Mouse (Mus musculus): Measurements from ENCODE around the gene Grb2.
A peak's percentile ranks its signal among the peaks of the same experiment; 100 is the strongest.

Grb2 gene

GRCm38 (mm10) chr11:115627705-115628464, 80.5 kb downstream of the Grb2 start, which contains the start of gene Slc25a19:
Slc25a19 (minus strand) TSS chr11:115628295.
- DNase-seq (ENCODE audit: low spot score in 2 of 2), result peak; percentile 99

- no peak for DNase-seq (ENCODE audit: low spot score in 2 of 2)
Observed at GRCm38 (mm10) chr11:115626824-115627616, 81.4 kb downstream of the Grb2 start.

- DNase-seq (ENCODE audit: low spot score in 2 of 2), result no peak
Observed at GRCm38 (mm10) chr11:115625877-115626276, 82.5 kb downstream of the Grb2 start.

DNA sequence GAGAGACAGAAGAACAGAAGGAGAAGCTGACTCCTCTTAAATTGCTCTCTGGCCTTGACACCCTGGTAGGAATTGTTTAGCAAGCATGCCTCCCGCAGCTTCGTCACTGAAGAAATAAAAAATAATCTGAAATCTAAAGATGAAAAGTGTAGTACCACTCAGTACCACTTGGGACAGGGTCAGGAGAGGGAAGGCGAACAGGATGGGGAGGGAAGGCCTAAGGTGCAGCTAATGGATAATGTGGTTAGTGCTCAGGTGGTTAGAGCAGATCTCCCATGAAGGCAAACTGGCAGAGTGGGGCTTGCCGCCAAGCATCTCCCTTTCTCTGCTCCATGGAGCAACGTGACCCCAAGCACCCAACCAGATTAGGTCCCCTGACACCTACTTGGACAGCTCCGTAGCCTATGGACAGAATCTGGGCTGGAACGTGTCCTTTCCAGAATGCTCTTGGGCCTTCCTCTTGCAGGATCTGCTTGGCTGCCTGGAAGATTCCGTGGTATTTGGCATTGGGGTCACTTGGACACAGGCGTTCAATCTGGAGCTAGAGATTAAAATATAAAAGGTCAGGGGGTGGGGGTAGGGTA, 84.8 kb downstream of the Grb2 start:
- DNase-seq (ENCODE audit: low spot score in 2 of 2), result no peak

GRCm38 (mm10) chr11:115619949-115620348, 88.4 kb downstream of the Grb2 start:
- no peak for DNase-seq (ENCODE audit: low spot score in 2 of 2)

GRCm38 (mm10) chr11:115618732-115619516, 89.5 kb downstream of the Grb2 start:
- DNase-seq (ENCODE audit: low spot score in 2 of 2), result no peak

- DNase-seq (ENCODE audit: low spot score in 2 of 2), result no peak
Observed at GRCm38 (mm10) chr11:115618001-115618400, 90.4 kb downstream of the Grb2 start.

- DNase-seq (ENCODE audit: low spot score in 2 of 2), result no peak
Observed at GRCm38 (mm10) chr11:115616893-115617292, 91.5 kb downstream of the Grb2 start.

DNA sequence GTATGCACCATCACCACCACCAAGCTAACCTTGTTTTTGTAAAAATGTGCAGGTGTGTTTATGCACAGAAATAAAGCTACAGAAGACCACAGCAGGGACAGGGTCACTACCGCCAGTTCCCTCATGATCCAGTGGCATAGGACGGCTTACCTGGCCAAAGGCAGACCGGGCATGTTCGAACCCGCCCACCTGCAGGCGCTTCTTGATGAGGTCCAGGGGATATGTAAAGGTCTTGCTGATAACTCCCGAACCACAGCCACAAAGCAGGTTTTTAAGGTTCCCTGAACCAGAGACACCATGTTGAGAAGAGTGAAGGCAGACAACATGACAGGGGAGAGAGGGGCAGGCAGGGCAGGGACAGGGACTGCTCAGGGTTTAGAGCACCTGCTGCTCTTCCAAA, 92.0 kb downstream of the Grb2 start:
- no peak for DNase-seq (ENCODE audit: low spot score in 2 of 2)

DNA sequence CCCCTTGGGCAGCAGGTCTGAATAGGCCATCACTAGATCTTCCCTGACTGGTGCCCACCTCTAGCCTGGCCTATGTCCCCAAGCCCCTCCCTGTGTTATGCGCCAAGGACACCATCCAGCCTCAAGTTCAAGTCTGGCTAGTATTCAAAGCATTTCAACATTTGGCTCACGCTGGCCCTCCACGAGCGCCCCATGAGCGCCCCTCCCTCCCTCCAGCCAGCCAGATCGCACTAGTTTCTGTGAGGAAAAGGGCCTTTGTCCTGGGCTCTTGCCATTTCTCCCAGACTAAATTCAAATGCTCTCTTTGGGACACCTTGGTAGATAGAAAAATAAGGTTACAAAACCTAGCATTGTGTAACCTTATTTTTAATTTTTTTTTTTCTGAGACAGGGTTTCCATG, 92.5 kb downstream of the Grb2 start:
- DNase-seq (ENCODE audit: low spot score in 2 of 2), result no peak

DNA sequence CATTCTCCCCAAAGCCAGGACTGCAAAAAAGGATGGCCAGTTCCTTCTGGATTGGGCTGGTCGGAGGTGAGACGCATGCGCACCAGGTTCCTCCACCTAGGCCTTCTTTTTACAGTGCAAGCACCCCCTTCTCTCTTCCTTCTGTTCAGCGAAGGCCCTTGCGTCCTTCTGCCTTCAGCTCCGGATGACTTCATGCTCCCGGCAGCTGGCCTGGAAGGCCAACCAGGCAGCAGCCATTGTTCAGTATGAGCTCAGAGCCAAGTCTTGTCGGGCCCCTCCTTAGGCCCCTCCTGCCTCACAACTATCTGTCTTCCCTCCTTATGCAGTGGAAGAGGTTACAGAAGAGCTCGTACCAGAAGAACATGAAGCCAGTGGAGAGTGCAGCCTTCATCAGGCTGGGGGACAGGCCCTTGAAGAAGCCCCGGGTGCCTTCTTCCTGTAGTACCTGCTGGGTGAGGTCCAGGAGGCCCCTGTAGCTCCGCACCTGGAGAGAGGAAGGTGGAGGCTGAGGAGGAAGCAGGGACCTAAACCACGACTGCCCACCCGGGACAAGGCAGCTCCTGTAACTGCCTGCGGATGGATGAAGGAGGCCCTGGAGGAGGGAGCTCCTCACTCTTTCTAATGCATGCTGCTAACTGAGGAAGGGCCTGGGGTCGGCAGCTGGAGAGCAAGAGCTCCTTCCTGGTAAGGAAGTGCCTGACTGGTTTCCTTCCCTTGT, 93.1 kb downstream of the Grb2 start:
- DNase-seq (ENCODE audit: low spot score in 2 of 2), result no peak

- DNase-seq (ENCODE audit: low spot score in 2 of 2), result no peak
Observed at GRCm38 (mm10) chr11:115614346-115615107, 93.9 kb downstream of the Grb2 start.

GRCm38 (mm10) chr11:115613138-115613945, 95.1 kb downstream of the Grb2 start:
- DNase-seq (ENCODE audit: low spot score in 2 of 2), result no peak

DNA sequence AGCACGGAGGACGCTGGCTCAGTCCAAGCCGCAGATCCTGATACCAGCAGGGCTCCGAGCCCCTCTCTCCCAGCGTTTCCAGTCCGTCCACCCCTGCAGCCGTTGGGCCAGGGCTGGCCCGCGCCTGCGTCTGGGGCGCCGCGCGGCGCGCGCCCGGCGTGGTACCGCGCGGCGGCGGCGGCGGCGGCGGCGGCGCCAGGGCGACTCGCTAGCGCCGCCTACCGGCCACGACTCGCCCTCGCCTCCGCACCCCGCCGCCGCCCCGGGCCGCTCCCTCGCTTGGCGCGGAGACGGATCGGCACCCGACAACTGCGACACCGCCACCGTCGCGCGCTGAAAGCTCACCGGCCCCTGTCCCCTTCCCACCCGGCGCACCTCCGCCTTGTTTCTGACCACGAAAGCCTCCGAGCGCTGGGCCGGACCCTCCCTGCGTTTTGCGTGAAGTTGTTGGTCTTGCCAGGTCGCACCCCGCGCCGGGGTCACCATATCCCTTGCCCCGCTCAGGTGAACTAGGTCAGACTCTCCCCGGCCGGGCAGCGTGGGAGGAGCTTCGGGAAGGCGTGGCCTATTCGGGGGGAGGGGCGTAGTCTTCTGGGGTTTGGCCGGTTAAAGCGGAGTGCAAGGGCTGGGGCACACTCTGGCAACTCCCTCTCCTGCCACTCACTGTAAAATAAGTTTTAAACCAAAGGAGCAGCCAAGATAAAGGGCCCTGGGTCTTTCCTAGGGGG, 95.8 kb downstream of the Grb2 start, which contains the start of gene Mif4gd:
Gene Mif4gd, minus strand, starts transcription at position 560 of the 728 bp plus-strand sequence.
- DNase-seq (ENCODE audit: low spot score in 2 of 2), result peak; percentile 72 to 80

DNA sequence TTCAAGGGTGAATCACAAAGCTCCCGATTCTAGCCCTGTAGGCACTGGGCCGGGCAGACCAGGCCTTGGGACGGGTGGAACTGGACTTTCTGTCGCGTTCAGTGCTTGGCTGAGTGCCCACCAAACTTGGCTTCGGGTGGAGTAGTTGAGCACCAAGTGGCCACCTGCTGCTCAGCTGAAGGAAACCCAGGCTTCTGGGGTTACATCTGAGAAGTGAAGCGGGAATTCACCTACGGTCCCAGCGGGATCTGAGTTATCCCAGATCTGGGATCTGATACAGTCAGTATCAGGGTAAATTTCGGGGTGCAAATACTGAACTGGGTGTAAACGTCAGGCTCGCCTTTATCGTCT, 96.4 kb downstream of the Grb2 start:
- DNase-seq (ENCODE audit: low spot score in 2 of 2), result peak in 1 of 2 experiments; percentile 66

DNA sequence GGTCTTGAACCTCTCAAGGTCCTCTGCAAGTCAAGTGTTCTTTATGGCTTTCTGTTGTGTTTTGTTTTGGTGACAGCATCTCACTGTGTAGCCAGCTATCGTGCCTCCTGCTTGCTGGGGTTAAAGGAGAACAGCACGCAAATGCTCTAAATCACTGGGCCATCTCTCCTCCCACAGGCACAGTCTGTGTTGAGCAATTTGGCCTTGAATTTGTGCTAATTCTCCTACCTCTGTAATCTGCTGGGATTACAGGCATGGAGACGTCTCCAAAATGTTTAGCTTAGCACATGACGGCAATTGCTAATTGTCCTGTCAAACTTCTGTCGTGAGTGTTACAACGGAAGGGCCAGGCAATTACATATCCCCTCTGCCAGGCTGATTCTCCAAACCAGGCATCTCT, 97.2 kb downstream of the Grb2 start:
- no peak for DNase-seq (ENCODE audit: low spot score in 2 of 2)

- DNase-seq (ENCODE audit: low spot score in 2 of 2), result no peak
Observed at GRCm38 (mm10) chr11:115609576-115609975, 98.8 kb downstream of the Grb2 start.
